Mouse (Mus musculus): ENCODE data around the gene Cacng6. TPM values are rescaled to one million over a fixed set of nuclear protein-coding genes. Genes with fewer than 3 reads are reported as not detected.
A peak's percentile ranks its signal among the peaks of the same experiment; 100 is the strongest.
"Not testable (repeated sequence)": the region's sequence is repeated elsewhere in the genome, so short reads cannot be mapped to it uniquely, and the experiment has no call there.

Cacng6 gene
- polyA plus RNA-seq, 1 experiment from 2014 or later = 0.66 TPM

- Histone ChIP-seq H3K4me3 (replicated peaks) (no peak overlapping the region), H3K27me3 (peaks cover 16% of the 10 kb centered on the region; the same call in 1 of the 2 replicates), H3K9ac (no peak overlapping the region), H3K9me3 (replicated peaks) (no peaks in the 10 kb centered on the region), H3K4me2 (no peak overlapping the region), H3K27ac (replicated peaks) (no peak overlapping the region), H3K36me3 (replicated peaks) (no peaks in the 10 kb centered on the region), H3K4me1 (replicated peaks) (no peaks in the 10 kb centered on the region)
- no peak for ATAC-seq (ENCODE audit: insufficient read depth)
- WGBS (ENCODE audit: insufficient replicate concordance) = 24% methylated on average over 4 of the region's 4 CpGs
These were observed 32.2 kb upstream of the Cacng6 start for GRCm38 (mm10) chr7:3391809-3392208.

- H3K4me2 ChIP-seq = no peak overlapping the region
- no peaks in the 10 kb centered on the region for H3K27me3 ChIP-seq
- no peaks in the 10 kb centered on the region for H3K9me3 ChIP-seq (replicated peaks)
- no peak for ATAC-seq (ENCODE audit: insufficient read depth)
- no peaks in the 10 kb centered on the region for H3K36me3 ChIP-seq (replicated peaks)
- 63% methylated on average over 10 of the region's 10 CpGs for WGBS (ENCODE audit: insufficient replicate concordance)
- H3K27ac ChIP-seq (replicated peaks) = no peak overlapping the region
- no peak overlapping the region for H3K9ac ChIP-seq
- no peak overlapping the region for H3K4me3 ChIP-seq (replicated peaks)
- no peaks in the 10 kb centered on the region for H3K4me1 ChIP-seq (replicated peaks)
These were observed 26.6 kb upstream of the Cacng6 start for GRCm38 (mm10) chr7:3397355-3397754.

- WGBS (ENCODE audit: insufficient replicate concordance) = 56% methylated on average over 7 of the region's 7 CpGs
- no peak overlapping the region for H3K9ac ChIP-seq
- no peak for ATAC-seq (ENCODE audit: insufficient read depth)
- no peak overlapping the region for H3K4me3 ChIP-seq (replicated peaks)
- H3K27ac ChIP-seq (replicated peaks) = no peak overlapping the region
- no peaks in the 10 kb centered on the region for H3K9me3 ChIP-seq (replicated peaks)
- no peaks in the 10 kb centered on the region for H3K27me3 ChIP-seq
- no peaks in the 10 kb centered on the region for H3K4me1 ChIP-seq (replicated peaks)
- no peaks in the 10 kb centered on the region for H3K36me3 ChIP-seq (replicated peaks)
- H3K4me2 ChIP-seq = no peak overlapping the region
These were observed 26.2 kb upstream of the Cacng6 start for GRCm38 (mm10) chr7:3397797-3398196.

GRCm38 (mm10) chr7:3398363-3398762 is 25.6 kb upstream of the Cacng6 start:
- not testable (repeated sequence) for H3K4me3 ChIP-seq (replicated peaks); H3K4me2 ChIP-seq; H3K9me3 ChIP-seq (replicated peaks); ATAC-seq (ENCODE audit: insufficient read depth); H3K36me3 ChIP-seq (replicated peaks); H3K4me1 ChIP-seq (replicated peaks); H3K9ac ChIP-seq; H3K27ac ChIP-seq (replicated peaks); H3K27me3 ChIP-seq
- 75% methylated on average over 8 of the region's 8 CpGs for whole genome bisulfite sequencing (ENCODE audit: insufficient replicate concordance)

GRCm38 (mm10) chr7:3399937-3400336 is 24.1 kb upstream of the Cacng6 start:
- no peak overlapping the region for H3K9ac ChIP-seq
- no peaks in the 10 kb centered on the region for H3K27me3 ChIP-seq
- H3K36me3 ChIP-seq (replicated peaks) = no peaks in the 10 kb centered on the region
- no peak overlapping the region for H3K4me2 ChIP-seq
- no peaks in the 10 kb centered on the region for H3K9me3 ChIP-seq (replicated peaks)
- no peaks in the 10 kb centered on the region for H3K4me1 ChIP-seq (replicated peaks)
- ATAC-seq (ENCODE audit: insufficient read depth) = no peak
- no peak overlapping the region for H3K27ac ChIP-seq (replicated peaks)
- no peak overlapping the region for H3K4me3 ChIP-seq (replicated peaks)

GRCm38 (mm10) chr7:3409729-3410520 is 14.1 kb upstream of the Cacng6 start:
- no peak overlapping the region for H3K4me2 ChIP-seq
- no peak for ATAC-seq (ENCODE audit: insufficient read depth)
- WGBS (ENCODE audit: insufficient replicate concordance) = 18% methylated on average over 11 of the region's 11 CpGs

GRCm38 (mm10) chr7:3411160-3411941 is 12.6 kb upstream of the Cacng6 start:
- peak overlapping the region; percentile 7; the same call in 1 of the 2 replicates for H3K4me3 ChIP-seq (replicated peaks)
- H3K9ac ChIP-seq = no peak overlapping the region

More at GRCm38 (mm10) chr7:3409729-3410520, 14.1 kb upstream of the Cacng6 start:
- no peaks in the 10 kb centered on the region for H3K9me3 ChIP-seq (replicated peaks)
- H3K9ac ChIP-seq = no peak overlapping the region
- no peaks in the 10 kb centered on the region for H3K36me3 ChIP-seq (replicated peaks)
- H3K4me3 ChIP-seq (replicated peaks) = no peak overlapping the region
- H3K4me1 ChIP-seq (replicated peaks) = no peaks in the 10 kb centered on the region
- H3K27ac ChIP-seq (replicated peaks) = no peak overlapping the region
- H3K27me3 ChIP-seq = peaks cover 49% of the 10 kb centered on the region

GRCm38 (mm10) chr7:3412036-3412435 is 12.0 kb upstream of the Cacng6 start:
- no peak overlapping the region for H3K27ac ChIP-seq (replicated peaks)
- no peak overlapping the region for H3K4me3 ChIP-seq (replicated peaks)
- H3K4me2 ChIP-seq = peak overlapping the region; percentile 41
- no peak for ATAC-seq (ENCODE audit: insufficient read depth)
- peaks cover 70% of the 10 kb centered on the region for H3K27me3 ChIP-seq
- H3K9ac ChIP-seq = no peak overlapping the region
- no peaks in the 10 kb centered on the region for H3K9me3 ChIP-seq (replicated peaks)
- peaks cover 6% of the 10 kb centered on the region; the same call in 1 of the 2 replicates for H3K4me1 ChIP-seq (replicated peaks)
- H3K36me3 ChIP-seq (replicated peaks) = no peaks in the 10 kb centered on the region
- 4% methylated on average over 20 of the region's 20 CpGs for WGBS (ENCODE audit: insufficient replicate concordance)

More at GRCm38 (mm10) chr7:3411160-3411941, 12.6 kb upstream of the Cacng6 start:
- Histone ChIP-seq H3K27ac (replicated peaks) (no peak overlapping the region), H3K9me3 (replicated peaks) (no peaks in the 10 kb centered on the region), H3K4me2 (peak overlapping the region; percentile 41), H3K36me3 (replicated peaks) (no peaks in the 10 kb centered on the region), H3K27me3 (peaks cover 64% of the 10 kb centered on the region), H3K4me1 (replicated peaks) (peaks cover 6% of the 10 kb centered on the region; the same call in 1 of the 2 replicates)
- WGBS (ENCODE audit: insufficient replicate concordance) = 2% methylated on average over 33 of the region's 33 CpGs
- ATAC-seq (ENCODE audit: insufficient read depth) = no peak

GRCm38 (mm10) chr7:3414888-3415287 is 9.1 kb upstream of the Cacng6 start:
- peaks cover 6% of the 10 kb centered on the region; the same call in 1 of the 2 replicates for H3K4me1 ChIP-seq (replicated peaks)
- H3K9ac ChIP-seq = no peak overlapping the region
- no peak overlapping the region for H3K27ac ChIP-seq (replicated peaks)
- 1% methylated on average over 47 of the region's 47 CpGs for WGBS (ENCODE audit: insufficient replicate concordance)
- peak overlapping the region; percentile 72 for H3K4me2 ChIP-seq
- H3K4me3 ChIP-seq (replicated peaks) = peak overlapping the region; percentile 45
- no peaks in the 10 kb centered on the region for H3K36me3 ChIP-seq (replicated peaks)
- peaks cover 94% of the 10 kb centered on the region for H3K27me3 ChIP-seq
- no peaks in the 10 kb centered on the region for H3K9me3 ChIP-seq (replicated peaks)
- no peak for ATAC-seq (ENCODE audit: insufficient read depth)

GRCm38 (mm10) chr7:3415378-3415777 is 8.6 kb upstream of the Cacng6 start:
- no peak overlapping the region for H3K27ac ChIP-seq (replicated peaks)
- no peaks in the 10 kb centered on the region for H3K9me3 ChIP-seq (replicated peaks)
- no peaks in the 10 kb centered on the region for H3K36me3 ChIP-seq (replicated peaks)
- no peak for ATAC-seq (ENCODE audit: insufficient read depth)
- peaks cover 94% of the 10 kb centered on the region for H3K27me3 ChIP-seq
- H3K4me2 ChIP-seq = peak overlapping the region; percentile 72
- H3K9ac ChIP-seq = no peak overlapping the region
- H3K4me1 ChIP-seq (replicated peaks) = peaks cover 6% of the 10 kb centered on the region; the same call in 1 of the 2 replicates
- peak overlapping the region; percentile 45 for H3K4me3 ChIP-seq (replicated peaks)
- under 1% methylated on average over 53 of the region's 60 CpGs for WGBS (ENCODE audit: insufficient replicate concordance)

GRCm38 (mm10) chr7:3419941-3420340 is 4.1 kb upstream of the Cacng6 start:
- Histone ChIP-seq H3K4me3 (replicated peaks) (no peak overlapping the region), H3K36me3 (replicated peaks) (no peaks in the 10 kb centered on the region), H3K4me1 (replicated peaks) (peaks cover 6% of the 10 kb centered on the region; the same call in 1 of the 2 replicates), H3K27ac (replicated peaks) (no peak overlapping the region), H3K9me3 (replicated peaks) (no peaks in the 10 kb centered on the region), H3K4me2 (no peak overlapping the region), H3K27me3 (peaks cover 95% of the 10 kb centered on the region), H3K9ac (no peak overlapping the region)
- no peak for ATAC-seq (ENCODE audit: insufficient read depth)
- 25% methylated on average over 6 of the region's 6 CpGs for WGBS (ENCODE audit: insufficient replicate concordance)
